Mouse (Mus musculus): ENCODE measurements around the gene Arvcf.

GRCm38 (mm10) chr16:18342650-18343570 is 5.1 kb upstream of the Arvcf start:
- no peak for TF ChIP-seq CTCF (IDR thresholded peaks at IDR 0.05; ENCODE audit: control insufficient read depth, insufficient read depth, insufficient read length)
- TF ChIP-seq USF1 (IDR thresholded peaks at IDR 0.05; ENCODE audit: low read depth), result peak; percentile 21
- TF ChIP-seq MAX (IDR thresholded peaks at IDR 0.05), result no peak
- TF ChIP-seq MYOD1 (IDR thresholded peaks at IDR 0.05; ENCODE audit: control insufficient read depth, insufficient read length, low read depth), result no peak

Measured in C2C12 (cell line).